Mouse (Mus musculus) olfactory bulb, adult 2 months (tissue): ENCODE measurements at regions not wholly inside any gene's neighbourhood (a gene's known extent, or its start where the extent isn't known, plus 50 kb on each side); places are given as distances from the start of the nearest gene placed in this dataset.

Experiments
- H3K27ac ChIP-seq: fragments of 200-500 bp; 2 replicates; pipeline ENCODE4 v1.5.1; 2012; ENCODE audit warnings: low read depth, low read length; ENCODE audit not compliant: insufficient read depth
- H3K4me1 ChIP-seq: fragments of 200-500 bp; 2 replicates; pipeline ENCODE4 v1.6.1; 2012; ENCODE audit warnings: low read length; ENCODE audit not compliant: control insufficient read depth, insufficient read depth
- H3K4me3 ChIP-seq: fragments of 200-500 bp; 2 replicates; pipeline ENCODE4 v1.5.1; 2012; ENCODE audit warnings: mild to moderate bottlenecking, low read depth, low read length, moderate library complexity; ENCODE audit not compliant: insufficient read depth
- CTCF ChIP-seq: fragments of 200-500 bp; IDR thresholded peaks from 2 replicates; pipeline ENCODE4 v1.5.1; 2012; ENCODE audit warnings: low read depth, mild to moderate bottlenecking, low read length, moderate library complexity; ENCODE audit not compliant: insufficient read depth
- POLR2A ChIP-seq: fragments of 200-500 bp; IDR thresholded peaks from 2 replicates; pipeline ENCODE4 v1.6.1; 2012; ENCODE audit warnings: mild to moderate bottlenecking, low read depth, low read length, moderate library complexity; ENCODE audit not compliant: insufficient read depth
- WGBS: fragments of 180-500 bp; shearing (Covaris S2); methylation state at CpG from one replicate; pipeline ENCODE4 v1.1.7; 2018; 5-methylcytosine and 5-hydroxymethylcytosine counted together

DNA sequence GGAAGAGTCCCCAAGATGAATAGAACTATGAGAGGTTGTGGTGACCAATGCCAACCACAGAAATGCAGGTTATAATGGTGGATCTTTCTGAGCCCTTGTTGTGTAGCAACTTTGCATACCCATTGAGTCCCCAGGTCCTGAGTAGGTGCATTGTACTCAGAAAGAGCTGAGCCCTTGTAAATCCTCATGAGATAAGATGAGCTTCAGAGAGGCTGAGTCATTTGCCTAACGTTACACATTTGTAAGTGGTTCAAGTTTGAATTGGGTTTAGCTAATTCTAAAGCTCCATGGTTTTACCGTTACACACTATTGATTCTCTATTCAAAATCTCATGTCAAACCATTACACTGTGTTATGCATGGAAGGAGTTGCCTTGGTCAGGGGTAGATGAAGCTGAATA, 1349.9 kb upstream of the A1bg start:
- Histone ChIP-seq H3K4me1 (no peaks in the 10 kb centered on the region), H3K4me3 (no peak overlapping the region), H3K27ac (no peak overlapping the region)
- WGBS = 96% methylated on average over 2 of the region's 2 CpGs
- TF ChIP-seq POLR2A (no peak), CTCF (no peak)

DNA sequence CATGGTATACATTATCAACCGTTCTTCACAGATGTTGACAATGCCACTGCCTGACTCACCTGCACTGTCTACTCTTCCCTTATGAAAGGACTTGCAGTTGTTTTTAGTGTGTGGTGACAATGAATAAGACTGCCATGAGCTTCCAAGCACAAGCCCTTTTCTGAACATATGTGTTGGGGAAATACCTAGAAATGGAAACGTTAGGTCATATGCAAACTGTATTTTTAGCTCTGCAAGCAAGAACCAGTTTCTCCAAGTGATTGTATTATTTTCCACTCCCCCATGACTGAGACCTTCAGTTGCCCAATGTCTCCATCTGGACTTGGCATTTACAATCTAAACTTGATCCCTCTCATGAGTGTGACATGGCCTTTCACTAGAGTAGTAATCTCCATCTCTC, 1348.6 kb upstream of the A1bg start:
- TF ChIP-seq POLR2A = no peak
- no peak for TF ChIP-seq CTCF
- no peaks in the 10 kb centered on the region for H3K4me1 ChIP-seq
- H3K4me3 ChIP-seq = no peak overlapping the region
- no peak overlapping the region for H3K27ac ChIP-seq
- WGBS = 87% methylated on average over 2 of the region's 2 CpGs

DNA sequence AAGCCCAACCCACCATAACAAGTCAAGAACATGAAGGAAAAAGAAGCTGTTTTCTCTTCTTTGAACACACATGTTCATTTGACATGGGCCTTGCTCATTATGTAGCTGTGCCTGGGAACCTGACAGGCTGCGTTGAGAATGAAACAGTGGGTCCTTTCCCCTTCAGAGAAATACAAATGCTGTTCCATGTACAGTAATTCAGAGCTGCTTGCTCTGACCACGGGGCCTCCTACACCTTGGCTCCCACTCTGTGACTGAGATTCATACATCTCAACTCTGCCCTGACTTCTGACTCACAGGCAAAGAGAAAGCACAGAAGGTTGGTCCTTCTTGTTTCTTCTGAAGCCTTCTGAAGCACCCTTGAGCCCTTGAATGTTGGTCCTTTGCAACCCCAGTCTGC, 1345.4 kb upstream of the A1bg start:
- no peak overlapping the region for H3K27ac ChIP-seq
- no peak for TF ChIP-seq POLR2A
- no peak for TF ChIP-seq CTCF
- 81% methylated on average over 2 of the region's 2 CpGs for WGBS
- H3K4me3 ChIP-seq = no peak overlapping the region
- H3K4me1 ChIP-seq = no peaks in the 10 kb centered on the region

DNA sequence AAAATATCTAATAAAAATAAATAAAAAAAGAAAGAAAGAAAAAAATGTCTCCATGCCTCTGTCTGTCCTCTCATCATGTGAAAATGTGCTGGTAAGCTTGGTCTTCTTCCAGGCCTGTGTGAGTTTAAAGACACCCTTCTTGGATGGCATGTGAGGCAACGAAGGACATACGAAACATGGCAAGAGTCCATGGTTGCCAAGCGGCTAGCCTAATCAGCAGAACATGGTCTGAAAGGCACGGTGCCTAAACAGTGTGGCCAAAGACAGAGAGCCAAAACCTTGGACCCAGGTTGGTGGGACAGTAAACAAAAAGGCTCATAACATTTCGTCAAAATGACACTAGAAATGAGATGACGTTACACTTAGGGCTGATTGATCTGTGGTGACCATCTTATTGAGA, 1344.7 kb upstream of the A1bg start:
- TF ChIP-seq POLR2A = no peak
- TF ChIP-seq CTCF = no peak
- 87% methylated on average over 6 of the region's 6 CpGs for WGBS
- H3K4me3 ChIP-seq = no peak overlapping the region

DNA sequence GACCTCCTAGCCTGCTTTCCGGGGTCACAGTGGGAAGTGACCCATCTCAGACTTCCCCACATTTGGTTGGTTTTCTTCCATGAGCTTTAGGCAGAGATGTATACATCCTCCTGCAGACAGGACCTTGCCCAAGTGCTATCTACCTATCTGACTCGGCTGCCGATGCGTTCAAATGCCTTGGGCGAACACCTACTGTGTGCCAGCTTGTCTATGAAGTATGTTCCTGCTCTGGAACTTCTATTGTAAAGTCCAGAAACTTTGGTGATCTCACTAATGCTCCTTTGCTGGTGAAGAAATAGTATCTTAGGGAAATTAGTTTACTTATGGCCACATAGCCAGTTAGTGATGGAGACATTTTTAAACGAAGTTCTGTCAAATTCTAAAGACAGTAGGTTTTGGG, 1343.2 kb upstream of the A1bg start:
- 95% methylated on average over 6 of the region's 6 CpGs for WGBS
- H3K4me3 ChIP-seq = no peak overlapping the region
- 0 out of 2 replicates have a peak, but pooled peaks cover 2% of the 10 kb centered on the region for H3K4me1 ChIP-seq
- TF ChIP-seq CTCF (no peak), POLR2A (no peak)
- no peak overlapping the region for H3K27ac ChIP-seq

More for the DNA sequence above, 1344.7 kb upstream of the A1bg start:
- H3K4me1 ChIP-seq = no peaks in the 10 kb centered on the region
- no peak overlapping the region for H3K27ac ChIP-seq

DNA sequence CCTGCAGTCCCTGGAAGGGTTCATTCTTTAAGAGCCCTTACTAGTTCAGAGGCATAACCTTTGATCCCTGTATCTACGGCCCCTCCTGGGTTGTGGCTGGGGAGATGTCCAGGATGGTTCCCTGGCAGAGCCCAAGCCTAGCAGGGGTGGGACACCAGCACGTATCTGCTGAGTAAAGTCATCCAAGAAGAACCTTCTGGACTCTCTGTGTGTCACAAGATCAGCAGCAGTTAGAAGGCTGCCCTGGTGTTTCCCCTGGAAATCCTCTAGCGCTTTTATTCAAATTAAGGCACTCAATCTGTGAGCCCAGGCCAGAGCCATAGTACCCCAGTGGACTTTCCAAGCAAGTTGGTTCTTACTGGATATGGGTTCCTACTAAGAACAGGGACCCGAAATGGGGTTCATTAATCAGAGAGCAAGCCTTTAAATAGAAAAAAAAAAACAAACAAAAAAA, 1342.7 kb upstream of the A1bg start:
- 0 out of 2 replicates have a peak, but pooled peaks cover 2% of the 10 kb centered on the region for H3K4me1 ChIP-seq
- no peak overlapping the region for H3K27ac ChIP-seq
- TF ChIP-seq POLR2A (no peak), CTCF (no peak)
- 95% methylated on average over 4 of the region's 4 CpGs for WGBS
- no peak overlapping the region for H3K4me3 ChIP-seq

DNA sequence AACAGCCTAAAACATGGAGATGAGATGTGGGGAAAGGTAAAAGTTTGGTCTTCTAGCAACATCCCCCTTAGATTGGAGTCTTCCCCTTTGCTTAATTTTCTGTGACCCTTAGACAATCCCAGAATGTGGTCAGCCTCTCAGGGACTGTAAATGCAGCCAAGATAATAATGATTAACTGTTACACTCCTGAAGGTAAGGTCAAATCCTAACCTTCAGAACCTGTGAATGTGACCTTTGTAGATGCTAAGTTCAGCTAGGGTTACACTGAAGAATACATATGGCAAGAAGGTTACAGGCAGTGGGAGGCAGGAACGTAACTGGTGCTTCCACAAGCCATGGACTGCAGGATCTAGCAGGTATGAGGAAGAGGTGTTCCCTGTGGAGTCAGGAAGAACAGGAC, 1342.2 kb upstream of the A1bg start:
- no peak for TF ChIP-seq CTCF
- no peak for TF ChIP-seq POLR2A
- Histone ChIP-seq H3K4me1 (0 out of 2 replicates have a peak, but pooled peaks cover 2% of the 10 kb centered on the region), H3K27ac (no peak overlapping the region), H3K4me3 (no peak overlapping the region)
- 100% methylated on average over 1 of the region's 1 CpGs for WGBS

DNA sequence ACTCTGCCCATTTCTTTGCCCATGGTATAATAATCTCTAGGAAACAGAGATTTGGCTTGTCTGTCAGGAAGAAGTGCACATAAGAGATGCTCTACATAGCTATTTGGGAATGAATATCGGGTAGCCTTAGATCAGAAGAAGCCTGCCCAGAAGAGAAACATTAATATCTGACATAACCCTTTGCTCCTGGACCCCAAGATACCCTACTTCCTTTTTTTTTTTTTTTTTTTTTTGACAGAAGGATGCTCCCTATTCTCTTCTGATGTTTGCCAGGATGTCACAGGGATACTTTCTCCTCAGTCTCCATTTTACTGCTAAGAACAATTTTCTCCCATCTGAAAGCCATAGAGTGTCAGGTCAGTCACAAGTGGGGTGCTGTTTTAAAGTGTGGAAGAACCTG, 1341.4 kb upstream of the A1bg start:
- 100% methylated on average over 1 of the region's 1 CpGs for WGBS
- no peak for TF ChIP-seq CTCF
- TF ChIP-seq POLR2A = no peak
- H3K4me1 ChIP-seq = 0 out of 2 replicates have a peak, but pooled peaks cover 2% of the 10 kb centered on the region

DNA sequence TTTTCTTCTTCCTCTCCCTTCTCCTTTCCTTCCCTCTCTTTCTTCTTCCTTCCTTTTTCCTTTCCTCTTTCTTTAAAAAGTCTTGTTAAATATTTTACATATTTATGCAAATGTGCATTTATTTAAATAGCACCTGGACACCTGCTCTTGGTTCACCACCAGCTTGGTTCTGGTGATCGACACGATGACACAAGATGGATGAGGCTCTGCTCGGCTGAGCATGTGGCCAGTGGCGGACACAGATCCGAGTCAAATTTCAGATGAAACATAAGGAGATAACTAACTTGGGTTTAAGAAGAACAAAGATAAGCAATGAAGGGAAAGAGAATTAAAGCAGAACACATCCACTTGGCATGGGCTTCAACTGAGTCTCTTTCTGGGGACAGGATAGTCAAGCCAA, 1339.7 kb upstream of the A1bg start:
- Histone ChIP-seq H3K4me1 (0 out of 2 replicates have a peak, but pooled peaks cover 2% of the 10 kb centered on the region), H3K27ac (no peak overlapping the region), H3K4me3 (no peak overlapping the region)
- TF ChIP-seq POLR2A (no peak), CTCF (no peak)
- 95% methylated on average over 5 of the region's 5 CpGs for WGBS

More for the DNA sequence above, 1341.4 kb upstream of the A1bg start:
- Histone ChIP-seq H3K4me3 (no peak overlapping the region), H3K27ac (no peak overlapping the region)

DNA sequence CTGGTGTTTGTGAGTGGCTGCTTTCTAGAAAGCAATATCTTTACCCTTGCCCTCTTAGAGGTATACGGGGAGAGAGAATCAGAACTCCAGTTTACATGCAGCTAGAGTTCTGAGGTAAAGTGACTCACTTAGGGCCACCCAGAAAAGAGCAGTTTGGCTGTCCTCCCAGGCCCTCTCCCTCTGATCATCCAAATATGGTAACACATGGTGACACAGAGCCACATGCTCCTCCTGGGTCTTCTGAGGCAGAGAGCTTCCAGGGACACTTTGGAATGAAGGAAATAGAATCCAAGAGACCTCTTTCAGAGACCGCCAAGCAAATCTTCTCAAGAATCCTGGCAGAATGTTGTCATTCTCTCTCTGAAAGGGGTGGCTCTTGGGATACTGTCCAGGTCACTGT, 1338.7 kb upstream of the A1bg start:
- Histone ChIP-seq H3K4me1 (0 out of 2 replicates have a peak, but pooled peaks cover 2% of the 10 kb centered on the region), H3K27ac (no peak overlapping the region), H3K4me3 (no peak overlapping the region)
- 78% methylated on average over 2 of the region's 2 CpGs for WGBS
- TF ChIP-seq CTCF (no peak), POLR2A (no peak)
